Mouse (Mus musculus): Measurements from ENCODE around the gene Fermt3.
"Not testable (repeated sequence)": the region's sequence is repeated elsewhere in the genome, so short reads cannot be mapped to it uniquely, and the experiment has no call there.

Gene Fermt3

DNA sequence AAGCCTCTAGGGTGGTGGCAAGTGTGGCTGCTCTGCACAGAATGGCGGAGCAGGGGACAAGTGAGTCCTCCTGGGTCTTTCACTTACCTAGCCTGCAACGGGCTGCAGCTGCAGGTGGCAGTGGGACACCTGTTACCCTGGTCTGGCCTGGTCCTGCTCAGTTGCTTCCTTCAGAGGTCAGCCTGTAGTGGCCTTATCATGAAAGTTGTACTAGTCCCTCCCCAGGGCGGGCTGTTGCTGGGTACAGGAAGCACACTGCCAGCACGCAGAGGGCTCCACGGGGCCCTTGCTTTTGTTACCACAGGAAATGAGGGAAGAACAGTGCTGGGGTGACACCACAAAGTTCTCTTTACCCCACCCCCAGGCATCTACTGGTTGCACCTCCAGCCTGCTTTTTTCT lies at the start of gene Fermt3:
Fermt3 (minus strand) TSS at position 279 of the 400 bp plus-strand sequence.
- DNase-seq (ENCODE audit: low read depth, low spot score), result peak; percentile 36

DNA sequence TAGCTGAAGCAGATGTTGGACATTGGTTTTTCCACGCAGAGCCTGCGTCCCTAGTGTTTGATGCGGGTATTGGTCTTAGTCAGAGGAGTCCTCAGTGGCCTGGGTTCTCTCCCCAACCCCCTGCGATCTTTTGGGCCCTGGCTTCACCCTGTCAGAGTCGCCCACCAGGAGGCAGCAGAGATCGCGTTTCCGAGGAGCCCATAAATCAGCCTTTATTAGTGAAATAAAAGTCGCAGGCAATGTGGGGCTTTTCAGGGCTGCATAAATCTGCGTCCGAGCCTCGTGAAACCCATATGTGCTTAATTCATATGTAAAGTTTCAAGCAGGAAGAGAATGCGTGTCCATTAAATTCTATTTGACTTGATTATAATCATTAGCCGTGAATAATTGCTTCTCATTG lies 48.9 kb upstream of the Fermt3 start:
- peak; percentile 82 for DNase-seq (ENCODE audit: low read depth, low spot score)

DNA sequence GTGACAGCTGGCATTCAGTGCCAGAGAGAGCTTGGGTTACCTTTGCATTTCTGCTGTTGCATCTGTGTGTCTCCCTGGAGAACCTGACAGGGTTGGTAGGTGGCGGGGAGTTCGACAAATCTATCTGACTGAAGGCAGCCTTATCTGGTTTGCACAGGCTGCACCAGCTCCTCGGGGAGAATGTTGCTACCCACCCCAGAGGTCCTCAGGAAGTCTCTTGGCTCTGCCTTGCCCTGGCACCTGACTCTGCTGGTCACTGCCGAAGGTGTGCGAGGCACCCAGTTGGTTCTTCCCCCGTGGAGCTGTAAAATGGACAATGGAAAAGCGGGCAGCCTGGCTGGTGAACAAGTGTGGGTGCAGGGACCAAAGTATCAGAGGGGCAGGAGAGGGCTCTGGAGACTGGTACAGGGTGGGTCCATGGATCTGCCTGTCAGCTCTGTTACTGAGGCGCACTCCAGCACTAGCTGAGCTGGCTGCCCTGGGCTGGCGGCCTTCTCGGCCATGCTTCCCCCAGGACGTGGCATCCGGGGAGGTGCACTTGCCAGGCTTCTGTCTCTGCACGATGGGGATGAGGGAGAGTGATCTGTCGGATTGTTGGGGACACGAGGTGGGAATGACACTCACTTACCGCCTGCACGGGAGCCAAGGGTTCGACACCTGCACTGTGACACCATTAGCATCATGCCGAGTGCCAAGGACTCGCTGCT lies 48.2 kb upstream of the Fermt3 start:
- no peak for DNase-seq (ENCODE audit: low read depth, low spot score)

DNA sequence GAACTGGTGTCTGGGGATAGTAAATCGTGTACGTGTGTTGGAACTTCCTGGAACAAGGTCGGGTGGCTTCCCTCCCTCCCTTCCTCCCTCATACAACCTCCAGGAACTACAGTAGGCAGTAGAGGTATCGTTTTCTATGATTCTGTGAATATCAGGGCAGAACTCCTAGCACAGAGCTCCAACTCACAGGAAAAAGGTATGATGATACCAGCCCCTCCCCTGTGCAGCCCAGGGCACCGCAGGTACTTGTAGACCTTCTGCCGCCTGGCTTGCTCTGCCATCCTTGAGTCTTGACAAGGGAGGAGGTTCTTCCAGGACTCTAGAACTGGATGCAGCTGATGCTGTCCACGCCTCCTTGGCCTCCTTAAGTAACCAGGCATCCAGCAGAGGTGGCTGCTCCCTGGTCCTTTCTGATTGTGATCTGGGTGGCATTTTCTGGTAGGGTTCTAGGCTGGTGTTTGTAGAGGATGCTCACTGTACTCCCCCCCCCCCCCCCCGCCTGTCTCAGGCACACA lies 47.6 kb upstream of the Fermt3 start:
- no peak for DNase-seq (ENCODE audit: low read depth, low spot score)

DNA sequence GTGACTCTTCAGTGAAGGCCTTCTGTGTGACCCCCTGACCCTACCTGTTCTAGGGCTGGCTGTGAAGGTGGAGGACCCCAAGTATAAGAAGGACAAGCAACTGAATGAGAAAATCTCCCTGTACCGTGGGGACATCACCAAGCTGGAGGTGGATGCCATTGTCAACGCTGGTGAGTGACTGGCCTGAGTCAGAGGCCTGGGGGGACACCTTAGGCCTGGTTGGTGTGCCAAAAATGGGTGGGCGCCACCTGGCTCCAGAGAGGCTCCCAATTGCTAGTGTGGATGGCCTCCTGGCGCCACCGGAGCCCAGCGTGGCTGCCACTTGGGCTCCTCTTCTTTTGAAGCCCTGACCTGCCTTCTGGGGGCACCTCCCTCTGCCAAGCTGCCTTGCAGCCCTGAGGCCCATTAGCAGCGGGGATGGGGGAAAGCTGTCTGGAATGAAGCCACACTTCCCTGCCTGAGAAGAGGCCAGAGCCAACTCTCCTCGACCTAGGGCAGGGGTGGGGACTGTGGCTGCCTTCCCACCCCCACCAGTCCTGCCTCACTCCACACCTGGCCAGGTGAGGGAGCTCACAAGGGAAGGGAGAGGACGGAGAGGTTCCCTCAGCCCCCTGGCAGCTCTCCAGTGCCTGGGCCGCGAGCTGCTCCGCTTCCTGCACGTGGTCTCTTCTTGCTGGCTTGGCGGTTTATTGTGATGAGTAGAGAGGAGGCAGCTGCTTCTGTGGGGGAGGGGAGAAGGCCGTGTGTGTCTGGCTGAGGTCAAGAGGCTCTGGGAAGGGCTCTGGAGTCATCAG lies 47.0 kb upstream of the Fermt3 start:
- DNase-seq (ENCODE audit: low read depth, low spot score), result peak; percentile 60

DNA sequence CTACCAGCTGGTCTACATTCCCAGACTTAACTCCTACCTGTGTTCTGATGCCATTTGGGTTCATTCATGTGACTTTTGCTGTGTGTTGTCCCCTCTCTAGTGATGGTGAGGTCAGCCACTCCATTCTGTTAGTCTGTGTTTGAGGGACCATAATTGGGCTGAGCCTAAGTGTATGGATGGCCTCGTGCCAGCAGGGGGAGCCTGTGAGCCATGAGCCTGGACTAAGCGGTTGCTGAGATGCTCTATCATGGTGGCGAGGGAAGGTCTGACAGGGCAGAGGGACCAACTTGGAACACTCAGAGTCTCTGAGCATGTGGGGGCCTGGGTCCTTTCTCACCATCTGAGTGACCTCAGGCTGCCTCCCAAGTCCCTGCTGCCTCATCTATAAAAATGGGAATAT lies 45.3 kb upstream of the Fermt3 start:
- DNase-seq (ENCODE audit: low read depth, low spot score), result peak; percentile 90

DNA sequence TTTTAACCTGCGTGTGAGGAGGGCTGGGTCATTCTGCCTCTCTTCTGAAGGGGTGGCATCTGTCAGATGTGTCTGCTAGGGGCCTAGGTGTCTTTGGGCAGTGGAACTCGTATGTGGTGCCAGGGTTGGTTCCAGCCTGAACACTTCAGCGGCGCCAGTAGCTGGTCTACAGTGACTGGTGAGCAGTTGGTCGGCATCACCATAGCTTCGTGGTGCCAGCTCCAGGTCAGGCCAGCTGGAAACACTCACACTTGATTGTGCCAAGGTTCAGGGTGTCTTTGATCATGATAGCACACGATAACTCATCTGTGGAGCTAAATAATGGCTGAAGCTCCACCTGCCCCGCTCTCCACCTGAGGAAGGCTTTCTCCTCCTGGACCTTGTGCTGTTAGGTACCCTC lies 43.6 kb upstream of the Fermt3 start:
- DNase-seq (ENCODE audit: low read depth, low spot score), result no peak

DNA sequence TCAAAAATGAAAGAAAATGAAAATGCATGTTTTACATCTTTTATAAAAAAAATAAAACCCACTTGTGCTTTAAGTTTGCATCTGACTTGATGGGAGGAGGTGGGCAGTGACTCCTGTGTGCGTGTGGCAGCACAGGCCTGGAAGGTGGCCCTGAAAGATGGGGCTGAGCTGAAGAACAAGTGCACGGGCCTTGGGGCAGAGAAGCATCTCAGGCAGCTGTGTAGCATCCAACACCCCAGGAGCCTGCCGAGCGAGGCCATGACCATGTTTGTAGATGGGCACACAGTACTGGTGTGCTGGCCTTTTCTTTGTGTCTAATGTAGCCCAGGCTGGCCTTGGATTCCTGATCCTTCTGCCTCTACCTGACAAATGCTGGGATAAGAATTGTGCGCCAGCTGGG lies 42.8 kb upstream of the Fermt3 start:
- no peak for DNase-seq (ENCODE audit: low read depth, low spot score)

DNA sequence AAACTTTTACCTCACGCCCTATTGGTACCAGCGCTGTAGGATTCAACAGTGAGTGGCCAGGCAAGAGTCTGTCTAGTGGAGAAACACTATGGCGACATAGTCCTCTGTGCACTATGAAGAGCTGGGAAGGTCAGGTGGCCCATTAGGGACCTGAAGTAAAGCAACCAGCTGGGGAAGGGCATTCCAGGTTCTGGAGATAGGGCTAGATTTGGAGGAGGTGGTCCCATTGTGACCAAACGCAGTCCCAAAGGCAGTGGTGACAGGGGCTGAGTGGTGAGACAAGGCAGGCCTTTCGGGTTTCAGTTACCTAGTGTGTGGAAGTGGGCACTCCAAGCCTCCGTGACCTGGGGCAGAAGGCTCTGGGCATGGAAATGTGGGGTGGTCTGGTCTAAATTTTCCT lies 39.3 kb upstream of the Fermt3 start:
- no peak for DNase-seq (ENCODE audit: low read depth, low spot score)

DNA sequence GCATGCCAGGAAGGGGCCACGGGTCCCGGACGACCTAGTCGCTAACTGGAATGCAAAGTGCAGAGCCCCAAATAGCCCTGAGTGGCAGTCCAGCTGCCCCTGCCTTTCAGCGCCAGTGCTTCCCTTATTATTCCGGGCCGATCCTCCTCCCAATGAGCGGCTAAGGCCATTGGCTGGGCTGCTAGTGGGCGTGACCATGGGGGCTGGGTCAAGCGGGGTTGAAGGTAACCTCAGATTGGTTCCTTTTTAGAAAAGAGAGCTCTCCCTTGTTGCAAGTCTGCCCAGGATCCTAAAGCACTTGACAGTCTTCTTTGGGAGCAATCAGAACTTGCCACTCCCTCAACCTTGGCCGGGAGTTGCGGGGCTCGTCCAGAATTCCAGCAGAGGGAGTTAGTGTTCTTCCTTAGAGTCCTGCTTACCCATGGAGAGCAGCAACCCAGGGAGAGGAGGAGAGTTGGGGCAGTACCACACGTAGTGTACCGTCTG lies 38.5 kb upstream of the Fermt3 start:
- DNase-seq (ENCODE audit: low read depth, low spot score), result peak; percentile 91

DNA sequence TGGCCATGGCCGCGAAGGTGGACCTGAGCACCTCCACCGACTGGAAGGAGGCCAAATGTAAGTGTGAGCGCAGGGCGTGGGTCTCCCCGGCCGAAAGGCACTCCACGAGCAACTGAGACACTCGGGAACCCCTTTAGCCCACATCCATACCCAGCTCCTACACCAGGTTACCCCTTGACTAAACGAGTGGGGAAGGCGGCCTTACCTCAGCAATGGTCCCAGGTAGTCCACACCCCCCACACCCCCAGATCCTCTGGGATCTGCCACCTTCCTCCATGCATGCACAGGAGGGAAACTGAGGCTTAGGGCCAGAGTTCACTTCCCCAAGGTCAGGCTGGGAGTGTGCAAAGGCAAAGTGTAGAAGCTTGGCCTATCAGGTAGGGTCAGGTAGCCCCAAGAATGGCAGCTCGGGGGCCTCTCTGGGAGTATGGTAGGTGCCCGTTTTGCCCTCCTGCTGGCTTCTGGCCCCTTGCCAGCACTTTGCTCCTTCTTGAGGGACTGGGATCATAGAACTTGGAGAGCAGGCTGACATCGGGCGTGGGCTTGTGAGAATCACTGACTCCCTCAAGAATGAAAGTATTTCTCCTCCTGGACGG lies 38.0 kb upstream of the Fermt3 start:
- no peak for DNase-seq (ENCODE audit: low read depth, low spot score)

DNA sequence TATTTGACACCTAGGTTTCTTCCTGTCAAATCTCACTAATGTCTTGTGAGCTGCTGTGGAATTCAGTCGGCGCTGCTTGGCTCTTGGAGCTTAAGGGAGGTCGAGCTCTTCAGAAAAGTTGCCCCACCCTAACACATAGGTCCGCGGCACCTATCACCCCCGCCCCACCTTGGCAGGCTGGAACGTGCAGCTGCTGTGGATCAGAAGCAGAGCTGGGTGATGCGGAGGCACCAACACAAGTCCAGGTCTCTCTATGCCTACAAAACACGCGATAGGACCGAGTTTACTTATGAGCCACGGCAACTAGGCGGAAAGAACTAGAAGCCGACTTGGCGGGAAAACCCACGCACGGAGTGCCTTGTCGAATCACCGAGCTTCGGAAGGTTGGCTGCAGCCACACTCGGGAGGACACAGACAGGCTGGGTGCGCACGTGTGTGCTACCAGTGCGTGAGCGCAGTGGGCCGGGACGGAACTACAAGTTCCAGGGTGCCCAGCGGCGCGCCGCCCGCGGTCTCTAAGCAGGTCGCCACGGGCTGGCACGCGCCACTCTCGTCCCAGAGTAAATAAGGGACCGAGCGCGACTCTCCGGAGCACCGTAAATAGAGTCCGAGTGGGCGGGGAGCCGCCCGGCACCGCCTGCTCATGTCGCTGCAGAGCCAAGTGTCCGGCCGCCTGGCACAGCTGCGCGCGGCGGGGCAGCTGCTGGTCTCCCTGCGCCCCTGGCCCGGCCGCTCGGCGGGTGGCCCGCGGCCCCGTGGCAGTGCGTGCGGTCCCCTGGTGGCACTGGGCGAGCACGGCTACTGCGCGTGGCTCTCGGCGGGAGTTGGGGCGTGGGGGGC lies 37.2 kb upstream of the Fermt3 start, which contains the start of gene Macrod1:
Macrod1 (plus strand) TSS at position 563 of the 840 bp plus-strand sequence.
- peak; percentile 92 for DNase-seq (ENCODE audit: low read depth, low spot score)

DNA sequence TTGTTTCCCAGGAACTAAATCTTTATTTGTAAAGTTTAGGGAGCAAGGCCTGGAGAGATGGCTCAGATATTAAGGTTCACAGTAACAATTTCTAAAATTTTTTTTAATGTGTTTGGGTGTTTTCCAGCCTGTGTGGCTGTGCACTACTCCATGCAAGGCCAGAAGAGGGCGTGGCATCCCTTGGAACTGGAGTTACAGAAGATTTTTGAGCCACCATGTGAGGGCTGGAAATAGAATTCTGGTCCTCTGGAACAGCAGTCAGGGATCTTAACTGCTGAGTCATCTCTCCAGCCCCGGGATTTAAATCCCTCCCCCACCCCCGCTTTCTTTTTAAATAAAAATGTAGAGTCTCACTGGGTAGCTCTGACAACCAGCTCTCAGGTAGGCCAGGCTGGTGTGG lies 35.9 kb upstream of the Fermt3 start:
- DNase-seq (ENCODE audit: low read depth, low spot score), result peak; percentile 87

DNA sequence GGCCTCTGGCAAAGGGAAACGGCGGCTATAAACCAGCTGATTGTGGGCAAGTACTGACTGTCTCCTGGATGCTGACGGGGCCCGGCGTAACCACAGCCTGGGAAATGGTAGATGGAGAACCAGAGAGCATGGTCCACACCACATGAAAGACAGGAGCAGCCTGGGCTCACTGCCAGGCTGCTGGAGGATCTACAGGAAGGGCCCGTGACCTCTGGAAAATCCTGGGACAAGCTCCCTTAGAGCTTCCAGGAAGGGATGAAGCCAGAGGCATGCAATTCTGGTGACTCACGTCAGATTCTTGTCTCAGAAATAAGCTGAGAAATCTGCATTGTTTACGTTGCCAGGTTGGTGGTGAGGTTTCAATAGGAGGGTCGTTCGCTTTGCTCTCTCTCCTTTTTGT lies 35.5 kb upstream of the Fermt3 start:
- no peak for DNase-seq (ENCODE audit: low read depth, low spot score)

DNA sequence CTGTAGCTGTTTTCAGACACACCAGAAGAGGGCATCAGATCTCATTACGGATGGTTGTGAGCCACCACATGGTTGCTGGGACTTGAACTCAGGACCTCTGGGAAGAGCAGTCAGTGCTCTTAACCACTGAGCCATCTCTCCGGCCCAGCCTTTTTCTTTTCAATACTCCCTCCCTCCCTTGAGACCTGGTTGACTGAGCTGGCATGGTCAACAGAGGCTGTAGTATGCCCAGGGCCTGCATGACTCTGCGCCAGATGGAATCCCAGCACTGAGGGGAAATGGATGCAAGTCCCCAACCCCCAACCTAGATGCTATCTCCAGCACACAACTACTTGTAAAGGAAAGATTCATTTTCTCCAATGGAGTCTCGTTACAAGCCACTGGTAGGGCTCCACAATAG lies 34.1 kb upstream of the Fermt3 start:
- DNase-seq (ENCODE audit: low read depth, low spot score), result not testable (repeated sequence)

DNA sequence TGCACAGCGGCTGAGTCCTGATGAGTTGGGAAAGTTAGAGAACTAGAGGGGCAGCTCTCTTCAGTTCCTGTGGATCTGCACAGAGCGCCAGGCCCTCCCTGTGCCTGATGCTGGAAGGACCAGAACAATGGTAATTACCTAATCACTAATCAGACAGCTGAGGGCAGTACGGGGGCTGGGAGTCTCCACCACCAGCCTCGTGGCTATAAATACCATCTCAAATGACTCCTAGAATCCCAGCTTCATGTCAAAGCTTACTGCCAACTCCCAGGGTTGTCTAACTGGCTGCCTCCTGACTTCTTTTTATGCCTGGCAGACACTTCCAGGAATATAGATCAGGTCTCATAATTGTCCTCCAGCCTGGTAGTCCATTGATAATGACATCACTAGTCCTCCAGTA lies 25.4 kb upstream of the Fermt3 start:
- peak; percentile 67 for DNase-seq (ENCODE audit: low read depth, low spot score)

DNA sequence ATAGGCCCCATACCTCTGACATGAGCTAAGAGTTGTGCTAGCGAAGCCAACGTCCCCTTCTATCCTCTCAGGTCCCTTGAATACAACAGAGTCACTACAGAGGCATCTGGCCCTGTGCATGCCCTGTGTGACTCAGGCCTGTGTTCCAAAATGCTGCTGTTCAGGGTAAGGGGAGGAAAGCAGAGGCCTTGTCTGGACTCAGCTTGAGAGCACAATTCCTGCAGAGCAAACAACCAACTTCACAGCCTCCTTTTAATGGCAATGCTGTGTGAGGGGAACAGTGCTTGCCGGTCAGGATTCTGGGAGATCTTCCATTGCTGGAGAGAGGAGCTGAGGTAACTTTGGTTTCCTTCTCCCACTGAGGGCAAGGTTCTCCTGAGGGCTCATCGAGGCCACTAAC lies 25.0 kb upstream of the Fermt3 start:
- DNase-seq (ENCODE audit: low read depth, low spot score), result no peak

DNA sequence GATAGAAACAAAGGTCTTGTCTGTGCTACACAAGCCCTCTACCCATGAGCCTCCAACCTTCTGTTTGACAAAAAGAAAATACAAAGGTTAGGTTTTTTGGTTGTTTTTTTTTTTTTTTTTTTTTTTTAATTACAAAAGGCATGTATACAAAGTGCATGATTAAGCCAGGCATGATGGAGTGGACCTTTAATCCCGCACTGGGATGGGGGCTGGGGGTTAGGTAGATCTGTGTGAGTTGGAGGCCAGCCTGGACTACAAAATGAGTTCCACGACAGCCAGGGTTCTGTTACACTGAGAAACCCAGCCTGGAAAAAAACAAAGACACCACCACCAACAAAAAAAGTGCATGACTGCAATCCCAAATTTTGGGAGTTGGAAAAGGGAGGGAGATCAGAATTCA lies 21.9 kb upstream of the Fermt3 start:
- no peak for DNase-seq (ENCODE audit: low read depth, low spot score)

DNA sequence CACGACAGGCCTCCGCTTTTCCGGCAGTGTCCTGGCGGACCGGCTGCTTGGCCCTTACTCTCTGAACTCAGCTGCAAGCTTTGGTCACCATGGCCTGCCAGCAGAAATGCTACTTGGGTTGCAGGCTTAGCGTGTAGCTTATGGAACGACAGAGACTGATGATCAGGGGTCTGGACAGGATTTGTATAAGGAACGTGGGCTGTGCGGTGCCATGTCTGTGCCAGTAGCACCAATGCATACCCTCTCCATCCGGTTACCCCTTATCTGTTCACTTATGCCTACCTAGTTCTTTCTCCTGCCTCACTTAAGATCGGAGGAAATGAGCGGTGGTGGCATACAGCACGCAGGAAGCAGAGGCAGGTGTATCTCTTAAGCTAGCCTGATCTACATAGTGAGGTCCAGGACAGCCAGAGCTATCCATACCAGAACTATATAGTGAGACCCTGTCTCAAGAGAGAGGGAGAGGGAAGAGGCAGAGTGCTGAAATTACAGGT lies 21.4 kb upstream of the Fermt3 start:
- no peak for DNase-seq (ENCODE audit: low read depth, low spot score)

DNA sequence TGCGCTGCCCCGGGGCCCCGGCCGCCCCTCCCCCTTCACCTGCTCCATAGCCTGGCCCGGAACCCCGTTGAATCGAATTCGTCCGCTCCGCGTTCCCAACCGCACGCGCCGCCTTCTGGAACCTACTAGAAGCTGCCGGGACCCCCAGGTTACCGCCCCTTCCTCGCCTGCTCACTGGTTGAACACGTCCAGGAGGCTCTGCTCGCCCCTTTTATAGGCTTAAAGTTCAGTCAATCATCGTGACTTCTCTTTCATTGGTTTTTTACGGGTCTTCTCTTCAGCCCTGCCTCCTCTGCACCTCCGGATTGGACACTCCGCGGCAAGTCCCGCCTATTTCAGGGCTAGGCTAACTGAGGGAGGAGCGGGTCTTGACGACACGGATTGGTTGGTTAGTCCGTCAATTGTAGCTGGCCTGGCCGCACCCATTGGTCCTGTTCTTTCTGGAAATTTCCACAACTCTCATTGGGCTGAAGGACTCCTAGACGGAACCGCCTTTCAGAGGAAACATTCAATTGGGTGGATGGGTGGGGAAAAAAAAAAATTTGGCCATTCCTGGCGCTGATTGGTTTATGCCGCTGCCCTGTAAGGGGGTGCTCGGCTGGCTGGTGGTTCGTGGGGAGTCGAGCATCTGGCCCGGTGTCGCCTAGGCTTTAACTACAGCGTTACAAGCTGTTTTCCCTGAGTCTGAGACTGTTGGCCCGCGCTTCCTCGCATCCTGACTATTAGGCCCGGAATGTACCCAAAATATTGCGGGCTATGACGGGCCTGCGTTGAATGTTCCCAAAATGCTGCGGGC lies 20.8 kb upstream of the Fermt3 start, which contains the start of gene Stip1:
Stip1 (minus strand) TSS at position 127 of the 796 bp plus-strand sequence.
- DNase-seq (ENCODE audit: low read depth, low spot score), result peak; percentile 100
